Mouse (Mus musculus) pancreas, adult 10 weeks (tissue): Measurements from ENCODE around the gene Otud3. TPM values are rescaled to one million over a fixed set of nuclear protein-coding genes. Genes with fewer than 3 reads are reported as not detected.

Source experiments
- polyA plus RNA-seq: library from polyadenylated mRNA; stranded (reverse); fragments of 350-450 nt; fragmentation: Illumina TruSeq; extraction: RNeasy Lipid Tissue Mini Kit (QIAGEN cat#74804); gene quantifications from one replicate; pipeline ENCODE4 v1.2.3, GENCODE M21; 2015; ENCODE audit warnings: low read depth, low replicate concordance; ENCODE audit not compliant: insufficient read depth

Gene Otud3
- 7.3 TPM for polyA plus RNA-seq

DNA sequence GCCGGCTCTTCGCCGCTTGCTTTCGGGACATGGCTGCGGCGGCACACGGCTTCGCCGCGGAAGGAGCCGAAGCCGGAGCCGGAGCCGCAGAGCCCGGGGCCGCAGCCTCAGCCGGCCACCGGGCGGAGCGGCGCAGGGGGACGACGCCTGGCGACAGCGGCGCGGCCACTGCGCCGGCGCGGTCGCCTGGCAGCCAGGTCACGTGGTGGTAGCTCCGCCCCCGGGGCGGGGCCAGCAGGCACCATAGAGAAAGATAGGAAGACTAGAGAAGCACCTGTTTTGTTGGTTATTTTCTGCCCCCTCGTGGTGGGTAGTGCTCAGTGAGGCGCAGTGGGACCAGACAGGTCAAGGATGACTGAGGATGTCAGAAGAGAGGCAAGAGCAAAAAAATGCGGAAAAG is at the start of gene Otud3:
Gene Otud3, minus strand, starts transcription at position 149 of the 400 bp plus-strand sequence.

DNA sequence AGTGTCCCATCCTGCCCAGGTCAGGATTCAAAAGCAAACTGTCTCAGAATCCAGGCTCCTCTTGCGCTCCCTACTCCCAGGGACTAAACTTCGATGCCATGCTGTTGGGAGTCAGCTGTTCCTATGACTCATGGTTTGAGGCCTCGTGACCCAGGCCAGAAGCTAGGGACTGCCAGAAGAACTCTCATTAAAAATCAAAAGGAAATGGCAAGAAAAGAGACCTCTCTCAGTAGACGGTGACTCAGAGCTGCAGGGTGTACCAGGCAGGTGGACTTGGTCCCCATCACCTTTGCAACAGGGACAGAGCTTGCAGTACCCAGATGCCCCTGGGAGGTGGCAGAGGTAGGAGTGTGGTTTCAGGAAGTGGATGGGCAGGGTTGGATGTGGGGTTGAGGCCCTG is 36.0 kb downstream of the Otud3 start, which contains the start of gene Pla2g2e:
Gene Pla2g2e, plus strand, starts transcription at position 212 of the 400 bp plus-strand sequence.

DNA sequence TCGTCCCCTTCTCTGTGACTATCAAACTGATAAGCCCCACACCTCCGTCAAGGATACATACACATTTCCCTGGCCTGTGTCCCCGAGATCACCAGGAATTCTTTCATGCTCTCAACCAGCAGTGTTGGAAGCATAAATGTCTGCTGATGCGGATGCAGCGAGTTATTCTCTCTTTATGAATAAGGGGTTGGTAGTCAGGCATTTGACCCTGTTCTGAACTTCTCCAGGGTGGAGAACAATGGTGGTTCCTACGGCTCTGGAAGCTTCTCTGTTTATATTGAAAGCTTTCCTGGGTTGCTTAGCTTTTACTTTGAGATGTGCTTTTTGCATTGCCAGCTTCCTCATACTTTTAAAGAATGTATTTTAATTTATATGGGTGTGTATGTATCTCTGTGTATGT is 39.9 kb downstream of the Otud3 start, which contains the start of gene Gm13030:
Gene Gm13030, minus strand, starts transcription at position 101 of the 400 bp plus-strand sequence.

DNA sequence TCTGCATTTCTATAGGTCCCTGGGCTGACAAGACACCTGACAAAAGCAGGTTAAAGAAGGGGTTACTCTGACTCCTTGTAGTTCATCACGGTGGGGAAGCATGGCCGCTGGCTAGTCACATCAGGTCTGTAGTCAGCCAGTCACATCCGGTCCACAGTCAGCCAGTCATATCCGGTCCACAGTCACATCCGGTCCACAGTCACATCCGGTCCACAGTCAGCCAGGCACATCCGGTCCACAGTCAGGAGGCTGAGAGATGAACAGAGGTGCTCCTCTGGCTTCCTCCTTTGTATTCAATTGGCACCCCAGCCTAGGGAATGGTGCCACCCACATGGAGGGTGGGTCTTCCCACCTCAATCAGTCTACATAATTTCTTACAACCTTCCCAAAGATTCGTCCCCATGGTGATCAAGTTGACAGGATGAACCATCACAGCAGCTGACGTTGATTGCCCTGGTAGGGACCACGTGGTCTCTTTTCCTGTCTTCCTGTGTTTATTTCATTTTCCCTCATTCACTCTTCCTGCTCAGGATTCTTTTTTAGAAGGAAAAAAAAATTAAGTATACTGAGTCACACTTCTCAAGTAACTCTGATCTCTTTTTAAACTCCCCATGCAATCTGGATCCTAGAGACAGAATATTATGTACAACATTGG is 50.3 kb downstream of the Otud3 start, which contains the start of gene Pla2g5:
Gene Pla2g5, minus strand, starts transcription at position 139 of the 655 bp plus-strand sequence.

Other genes starting within 250 kb of the Otud3 start
- gene Pla2g2c, start 189.2 kb downstream of the Otud3 start, polyA plus RNA-seq, result not detected
- gene Ubxn10, start 176.8 kb downstream of the Otud3 start, polyA plus RNA-seq, result 1.4 TPM
- gene Pla2g2f, start 156.3 kb downstream of the Otud3 start, polyA plus RNA-seq, result 4.0 TPM
- 0.37 TPM for gene Pla2g2d, start 138.2 kb downstream of the Otud3 start, polyA plus RNA-seq
- 0.79 TPM for gene Pla2g5, start 50.5 kb downstream of the Otud3 start, polyA plus RNA-seq
- gene Gm13030, start 40.0 kb downstream of the Otud3 start, polyA plus RNA-seq, result not detected
- gene Pla2g2e, start 36.0 kb downstream of the Otud3 start, polyA plus RNA-seq, result not detected
- gene Rnf186, start 53.2 kb upstream of the Otud3 start, polyA plus RNA-seq, result 1.1 TPM
- gene Tmco4, start 58.9 kb upstream of the Otud3 start, polyA plus RNA-seq, result 2.5 TPM
- gene Htr6, start 161.6 kb upstream of the Otud3 start, polyA plus RNA-seq, result not detected
- gene Nbl1, start 179.0 kb upstream of the Otud3 start, polyA plus RNA-seq, result 49.0 TPM
- 36.8 TPM for gene Minos1, start 217.2 kb upstream of the Otud3 start, polyA plus RNA-seq